Mouse (Mus musculus) retina, postnatal 7 days (tissue): ENCODE measurements around the gene Laptm4a.

Source experiments
- DNase-seq: peaks from one replicate; pipeline ENCODE4 v3.0.0-alpha.2; 2012; ENCODE audit warnings: low read depth, low spot score

Laptm4a gene

GRCm38 (mm10) chr12:8921394-8922368, at the start of gene Laptm4a:
TSS of gene Laptm4a (plus strand) at chr12:8921664.
- peak; percentile 95 for DNase-seq

- no peak for DNase-seq
Measured at GRCm38 (mm10) chr12:8875583-8875982, 45.9 kb upstream of the Laptm4a start.

- DNase-seq: no peak
Measured at GRCm38 (mm10) chr12:8876865-8877264, 44.6 kb upstream of the Laptm4a start.

GRCm38 (mm10) chr12:8877413-8877812, 44.1 kb upstream of the Laptm4a start:
- no peak for DNase-seq

- DNase-seq: no peak
Measured at GRCm38 (mm10) chr12:8878752-8879151, 42.7 kb upstream of the Laptm4a start.

- DNase-seq: no peak
Measured at GRCm38 (mm10) chr12:8879389-8879788, 42.1 kb upstream of the Laptm4a start.

- no peak for DNase-seq
Measured at GRCm38 (mm10) chr12:8881736-8882135, 39.7 kb upstream of the Laptm4a start.

- DNase-seq: no peak
Measured at GRCm38 (mm10) chr12:8882376-8882775, 39.1 kb upstream of the Laptm4a start.

GRCm38 (mm10) chr12:8884426-8885145, 36.9 kb upstream of the Laptm4a start:
- DNase-seq: no peak

GRCm38 (mm10) chr12:8885146-8885543, 36.3 kb upstream of the Laptm4a start:
- no peak for DNase-seq

- DNase-seq: no peak
Measured at GRCm38 (mm10) chr12:8885950-8886349, 35.5 kb upstream of the Laptm4a start.

GRCm38 (mm10) chr12:8888445-8888844, 33.0 kb upstream of the Laptm4a start:
- DNase-seq: peak; percentile 41

GRCm38 (mm10) chr12:8889117-8889665, 32.3 kb upstream of the Laptm4a start:
- DNase-seq: peak; percentile 40

GRCm38 (mm10) chr12:8892876-8893532, 28.5 kb upstream of the Laptm4a start:
- no peak for DNase-seq

GRCm38 (mm10) chr12:8897140-8897539, 24.3 kb upstream of the Laptm4a start:
- DNase-seq: no peak

GRCm38 (mm10) chr12:8898879-8899785, 22.3 kb upstream of the Laptm4a start:
- DNase-seq: no peak

GRCm38 (mm10) chr12:8900107-8900698, 21.3 kb upstream of the Laptm4a start:
- no peak for DNase-seq

GRCm38 (mm10) chr12:8900919-8901663, 20.4 kb upstream of the Laptm4a start:
- no peak for DNase-seq

- no peak for DNase-seq
Measured at GRCm38 (mm10) chr12:8901934-8902333, 19.5 kb upstream of the Laptm4a start.

GRCm38 (mm10) chr12:8902479-8902878, 19.0 kb upstream of the Laptm4a start:
- DNase-seq: no peak
